Mouse (Mus musculus): Measurements from ENCODE around the gene Slc6a11.

- TF ChIP-seq CTCF (IDR thresholded peaks at IDR 0.05) (no peak), EP300 (IDR thresholded peaks at IDR 0.05) (no peak)
These were observed 34.5 kb upstream of the Slc6a11 start for GRCm38 (mm10) chr6:114096574-114096973.

Data from lung, postnatal 0 days (tissue).